Mouse (Mus musculus) megakaryocyte, embryonic 14.5 days (primary cell): ENCODE measurements at regions not wholly inside any gene's neighbourhood (a gene's known extent, or its start where the extent isn't known, plus 50 kb on each side); places are given as distances from the start of the nearest gene placed in this dataset.

ENCODE experiments used
- FLI1 ChIP-seq: IDR thresholded peaks from 2 replicates; pipeline ENCODE4 v1.6.1; 2012; ENCODE audit warnings: low read length, inconsistent platforms, mixed read lengths
- GATA1 ChIP-seq: IDR thresholded peaks from 3 replicates; pipeline ENCODE4 v1.6.1; 2012; ENCODE audit warnings: mixed read lengths, low read length, inconsistent platforms, borderline replicate concordance

GRCm38 (mm10) chr6:100939042-100939441, 105.6 kb downstream of the Ppp4r2 start:
- TF ChIP-seq GATA1 (no peak), FLI1 (no peak)
